Mouse (Mus musculus) neural tube, embryonic 10.5 days (tissue): ENCODE measurements around the gene Hacd2.
A peak's percentile ranks its signal among the peaks of the same experiment; 100 is the strongest.

Experiments
- DNase-seq: peaks from one replicate; pipeline ENCODE4 v3.0.0-alpha.2; 2017; ENCODE audit warnings: low spot score; ENCODE audit errors: extremely low spot score

Gene Hacd2

GRCm38 (mm10) chr16:35054432-35055193 lies 32.4 kb downstream of the Hacd2 start:
- DNase-seq: no peak

GRCm38 (mm10) chr16:35055194-35055506 lies 32.9 kb downstream of the Hacd2 start:
- DNase-seq: no peak

- no peak for DNase-seq
Observed at GRCm38 (mm10) chr16:35055861-35056260, 33.6 kb downstream of the Hacd2 start.

GRCm38 (mm10) chr16:35056306-35056705 lies 34.1 kb downstream of the Hacd2 start:
- no peak for DNase-seq

- no peak for DNase-seq
Observed at GRCm38 (mm10) chr16:35056786-35057185, 34.6 kb downstream of the Hacd2 start.

DNA sequence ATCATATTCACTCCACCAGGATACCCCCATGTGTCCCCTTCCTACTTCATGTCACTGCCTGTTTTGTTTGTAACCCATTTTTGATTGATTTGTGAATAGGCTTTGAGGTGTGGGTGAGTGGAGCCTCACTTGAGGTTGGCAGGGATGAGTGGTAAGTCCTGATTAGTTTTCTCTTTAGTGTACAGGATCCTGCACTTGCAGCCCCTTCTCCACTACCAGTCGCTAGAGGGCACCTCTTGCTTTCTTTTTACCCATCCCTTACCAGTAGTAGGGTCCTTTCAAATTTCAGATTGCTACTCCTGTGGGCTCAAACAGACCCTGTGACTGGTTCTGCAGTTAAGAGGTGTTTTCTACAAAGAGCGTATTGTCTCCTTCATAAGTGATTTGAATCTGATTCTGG lies 38.8 kb downstream of the Hacd2 start:
- DNase-seq: no peak

GRCm38 (mm10) chr16:35065724-35066123 lies 43.5 kb downstream of the Hacd2 start:
- no peak for DNase-seq

DNA sequence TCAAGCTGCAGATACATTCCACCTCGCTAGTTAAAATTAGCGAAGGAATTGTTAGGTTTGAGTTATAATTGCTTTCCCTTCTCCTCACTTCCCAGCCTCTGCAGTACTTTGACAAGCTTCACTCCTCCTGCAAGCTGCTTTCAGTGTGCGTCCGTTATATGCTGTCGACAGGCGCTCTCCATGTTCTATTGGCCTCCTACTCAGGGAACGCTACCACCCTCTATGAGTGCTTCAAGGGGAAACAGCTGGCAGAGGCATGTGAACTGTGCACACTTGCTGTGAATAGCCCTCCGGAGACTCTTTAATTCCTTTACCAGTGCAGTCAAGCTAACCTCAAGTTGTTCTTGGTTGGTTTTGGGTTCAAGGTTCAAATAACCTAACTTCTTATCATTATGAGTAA lies 44.9 kb downstream of the Hacd2 start:
- peak; percentile 15 for DNase-seq

- DNase-seq: no peak
Observed at GRCm38 (mm10) chr16:35067631-35068030, 45.4 kb downstream of the Hacd2 start.

- DNase-seq: no peak
Observed at GRCm38 (mm10) chr16:35068886-35069285, 46.7 kb downstream of the Hacd2 start.

GRCm38 (mm10) chr16:35074436-35074835 lies 52.2 kb downstream of the Hacd2 start:
- DNase-seq: no peak

- no peak for DNase-seq
Observed at GRCm38 (mm10) chr16:35075643-35076042, 53.4 kb downstream of the Hacd2 start.

- DNase-seq: no peak
Observed at GRCm38 (mm10) chr16:35093500-35093899, 71.3 kb downstream of the Hacd2 start.

DNA sequence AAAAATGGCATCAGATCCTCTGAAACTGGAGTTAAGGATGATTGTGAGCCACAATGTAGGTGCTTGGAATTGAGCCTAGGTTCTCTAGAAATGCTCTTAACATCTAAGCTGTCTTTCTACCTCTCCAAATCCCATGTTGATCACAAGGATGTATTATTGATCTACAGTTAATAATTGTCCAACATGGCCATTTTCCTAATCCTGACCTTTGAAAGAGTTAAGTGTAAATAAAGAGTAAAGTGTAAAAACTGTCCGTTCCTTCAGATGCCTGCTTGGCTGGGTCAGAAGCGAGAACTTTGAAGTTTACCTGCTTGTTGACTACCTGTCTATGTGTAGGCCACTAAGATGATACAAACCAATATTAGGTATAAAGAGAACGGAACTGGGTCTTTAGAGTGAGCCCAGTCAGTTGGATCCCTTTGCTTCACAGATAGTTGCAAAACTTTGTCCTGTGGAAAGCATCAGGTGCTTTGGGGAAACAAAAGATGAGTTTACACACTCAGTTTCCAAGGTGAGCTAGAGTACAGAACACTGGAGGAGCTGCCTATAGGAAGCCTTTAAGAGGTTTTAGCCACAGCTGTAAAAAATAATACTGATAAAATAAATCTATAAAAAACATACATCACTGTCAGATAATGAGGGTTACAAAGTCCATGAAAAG lies 75.8 kb downstream of the Hacd2 start:
- no peak for DNase-seq

DNA sequence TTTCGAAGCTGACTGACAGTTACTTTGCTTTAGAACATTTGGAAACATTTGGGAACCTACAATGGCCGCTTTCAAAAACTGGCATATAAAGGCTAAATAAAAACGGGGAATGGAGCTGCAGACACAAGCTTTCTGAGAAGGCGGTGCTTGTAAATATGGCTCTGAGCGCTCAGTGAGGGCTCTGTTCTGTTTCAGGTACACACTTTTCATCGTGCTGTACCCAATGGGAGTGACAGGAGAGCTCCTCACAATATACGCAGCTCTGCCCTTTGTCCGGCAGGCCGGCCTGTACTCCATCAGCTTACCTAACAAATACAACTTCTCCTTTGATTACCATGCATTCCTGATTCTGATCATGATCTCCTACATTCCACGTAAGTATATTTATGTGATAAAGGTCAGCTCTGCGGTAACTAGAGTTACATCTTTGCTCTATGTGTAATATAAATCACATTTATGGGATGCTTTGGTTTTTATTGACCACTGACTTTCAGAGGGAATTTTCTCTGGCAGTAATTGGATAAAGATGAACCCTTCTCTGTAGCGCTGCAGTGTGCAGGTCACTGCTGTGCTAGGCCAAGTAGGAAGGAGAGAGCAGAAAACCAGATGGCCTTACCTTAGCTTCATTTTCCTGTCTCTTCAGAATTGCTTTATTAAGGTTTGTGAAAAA lies 79.7 kb downstream of the Hacd2 start:
- no peak for DNase-seq

DNA sequence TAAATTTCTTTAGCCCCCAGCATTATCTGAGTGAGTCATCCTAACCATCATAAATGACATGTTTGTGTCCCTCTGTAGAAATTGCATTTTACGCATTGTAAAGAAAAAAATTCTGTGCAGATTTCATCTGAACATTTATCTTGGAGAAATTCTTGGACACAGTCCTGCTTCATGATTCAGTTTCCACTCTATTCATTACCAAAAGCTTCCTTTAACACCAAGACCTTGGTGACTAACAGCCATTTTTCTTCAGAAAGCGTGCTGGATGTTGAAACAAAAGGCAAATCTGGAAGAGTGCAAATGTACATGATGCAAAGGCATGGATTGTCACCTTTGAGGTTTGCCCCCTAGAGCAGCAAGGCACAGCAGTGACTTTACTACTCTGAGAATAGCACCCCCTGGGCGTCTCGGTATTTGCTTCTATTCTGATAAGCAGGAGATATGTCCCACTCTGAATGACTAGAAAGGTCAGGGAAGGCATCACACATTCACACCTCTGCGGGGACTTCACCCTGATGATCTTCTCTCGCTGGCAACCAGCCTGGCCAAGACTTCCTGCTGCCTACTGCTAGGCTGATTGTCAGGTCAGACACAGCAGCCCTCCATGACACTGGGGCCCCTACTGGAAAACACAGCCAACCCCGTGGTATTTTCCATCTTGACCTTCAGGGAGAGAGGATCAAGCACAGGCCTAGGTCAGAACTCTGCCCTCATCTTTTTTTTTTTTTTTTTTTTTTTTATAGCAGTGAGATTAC lies 80.8 kb downstream of the Hacd2 start:
- DNase-seq: no peak

DNA sequence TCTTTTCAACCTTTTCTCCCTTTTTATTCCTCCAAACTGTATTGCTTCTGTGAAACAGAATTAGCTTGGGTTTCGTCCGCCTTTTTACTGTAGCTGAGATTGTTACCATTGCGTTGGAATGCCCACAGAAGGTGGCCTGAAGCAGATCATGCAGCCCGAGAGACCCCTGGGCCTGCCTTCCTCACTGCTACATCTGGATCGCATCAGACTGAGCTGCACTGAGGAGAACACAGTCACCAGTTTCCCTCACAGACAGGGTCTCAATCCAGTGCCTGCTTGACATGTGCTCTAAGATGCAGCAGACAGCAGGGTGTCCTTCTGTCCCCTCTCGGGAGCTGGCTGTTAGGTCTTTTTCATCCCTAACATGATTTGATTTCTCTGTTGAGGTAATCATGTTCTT lies 85.8 kb downstream of the Hacd2 start:
- DNase-seq: peak; percentile 30

- DNase-seq: no peak
Observed at GRCm38 (mm10) chr16:35109156-35109555, 86.9 kb downstream of the Hacd2 start.

DNA sequence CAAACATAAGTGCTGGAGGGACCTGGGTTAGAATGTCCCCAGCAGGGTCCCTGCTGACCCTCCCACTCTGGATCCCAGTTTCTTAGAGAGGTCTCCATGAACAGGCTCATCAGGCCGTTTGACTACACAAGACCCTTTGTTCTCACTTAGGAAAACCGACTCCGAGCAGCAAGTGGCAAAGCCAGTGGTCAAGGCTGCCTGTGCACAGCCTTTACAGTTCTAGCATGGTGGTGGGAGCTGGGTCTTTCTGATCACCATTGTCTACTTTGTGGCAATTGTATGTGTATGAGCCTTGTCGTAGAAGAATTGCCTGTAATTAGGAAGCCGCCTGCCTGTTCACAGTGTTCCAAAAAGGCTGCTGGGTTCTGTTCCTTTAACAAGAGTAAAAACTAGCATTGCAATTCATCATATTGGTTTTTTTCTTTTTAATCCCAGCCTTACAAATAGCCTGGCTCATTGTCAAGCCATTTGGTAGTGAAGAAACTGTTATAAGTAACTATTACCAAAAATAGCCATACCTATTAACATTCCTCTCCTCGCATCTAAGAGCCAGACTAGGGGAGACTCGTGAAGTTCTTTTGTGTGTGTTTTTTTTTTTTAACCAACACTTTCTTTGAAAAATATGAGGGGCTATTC lies 87.5 kb downstream of the Hacd2 start:
- peak; percentile 29 for DNase-seq

DNA sequence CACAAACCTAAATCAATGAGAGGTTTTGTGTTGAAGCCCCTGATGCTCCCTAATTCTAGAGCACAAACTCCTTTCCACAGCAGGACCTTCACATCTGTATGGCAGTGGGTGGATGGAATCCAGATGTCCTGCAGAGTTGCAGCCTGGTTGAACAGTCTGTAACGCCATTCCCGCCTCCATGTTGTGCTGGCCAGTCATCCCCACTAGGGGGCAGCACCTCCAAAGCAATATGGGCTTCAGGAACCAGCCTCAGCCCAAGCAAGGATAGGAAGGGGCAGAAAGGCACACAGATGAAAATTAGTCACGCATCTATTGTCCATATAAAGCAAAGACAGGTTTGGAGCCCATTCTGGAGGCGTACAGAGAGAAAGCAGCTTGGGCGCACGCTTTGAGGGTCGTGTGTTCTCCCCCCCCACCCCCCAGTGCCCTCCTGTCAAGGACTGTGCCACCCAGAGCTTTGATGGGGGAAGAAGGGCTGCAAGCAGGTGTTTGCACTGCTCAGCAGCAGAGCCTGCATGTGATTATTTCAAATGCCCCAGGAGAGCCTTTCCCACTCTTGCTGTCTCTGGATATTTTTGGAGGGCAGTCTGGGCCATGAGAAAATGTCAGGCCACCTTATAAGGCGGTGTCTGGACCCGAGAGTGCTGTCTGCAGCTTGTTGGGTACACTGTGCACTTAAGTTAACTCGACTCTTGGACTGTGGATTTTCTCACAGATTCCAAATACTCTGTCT lies 88.3 kb downstream of the Hacd2 start:
- peak; percentile 94 for DNase-seq

- DNase-seq: no peak
Observed at GRCm38 (mm10) chr16:35111143-35111620, 89.0 kb downstream of the Hacd2 start.
